Mouse (Mus musculus) heart, embryonic 13.5 days (tissue): Measurements from ENCODE around the gene Olfr212. TPM values are rescaled to one million over a fixed set of nuclear protein-coding genes. Genes with fewer than 3 reads are reported as not detected.
"Not testable (repeated sequence)": the region's sequence is repeated elsewhere in the genome, so short reads cannot be mapped to it uniquely, and the experiment has no call there.

ENCODE experiments used
- ATAC-seq: fragments of 200-750 bp; cut with Nextera tagmentation; 2 replicates; pipeline ENCODE4 v1.8.0; 2017; ENCODE audit warnings: moderate TSS enrichment; ENCODE audit not compliant: insufficient number of reproducible peaks, low FRiP score, low TSS enrichment; ENCODE audit errors: extremely low read depth
- H3K27ac ChIP-seq: fragments of 300-500 bp; sonication (generic); replicated peaks from 2 replicates; pipeline ENCODE4 v1.5.1; 2015; ENCODE audit warnings: moderate library complexity, mild to moderate bottlenecking, inconsistent platforms
- H3K27me3 ChIP-seq: fragments of 300-500 bp; sonication (generic); replicated peaks from 2 replicates; pipeline ENCODE4 v1.6.1; 2015; ENCODE audit warnings: mild to moderate bottlenecking, inconsistent platforms
- H3K36me3 ChIP-seq: fragments of 300-500 bp; sonication (generic); 2 replicates; pipeline ENCODE4 v1.6.1; 2015; ENCODE audit warnings: mild to moderate bottlenecking, inconsistent platforms
- H3K4me1 ChIP-seq: fragments of 300-500 bp; sonication (generic); 2 replicates; pipeline ENCODE4 v1.6.1; 2015; ENCODE audit warnings: inconsistent platforms
- H3K4me2 ChIP-seq: fragments of 300-500 bp; sonication (generic); 2 replicates; pipeline ENCODE4 v1.6.1; 2015; ENCODE audit warnings: inconsistent platforms, mild to moderate bottlenecking, moderate library complexity
- H3K4me3 ChIP-seq: fragments of 300-500 bp; sonication (generic); 2 replicates; pipeline ENCODE4 v1.5.1; 2015; ENCODE audit warnings: moderate library complexity, mild to moderate bottlenecking, inconsistent platforms
- H3K9ac ChIP-seq: fragments of 300-500 bp; sonication (generic); 2 replicates; pipeline ENCODE4 v1.6.1; 2015; ENCODE audit warnings: inconsistent platforms, mild to moderate bottlenecking, moderate library complexity
- H3K9me3 ChIP-seq: fragments of 300-500 bp; sonication (generic); 2 replicates; pipeline ENCODE4 v1.6.1; 2016; ENCODE audit warnings: inconsistent platforms
- WGBS: fragments of 180-500 bp; shearing (Covaris S2); methylation state at CpG from one replicate; pipeline ENCODE4 v1.1.7; 2015; ENCODE audit warnings: mixed read lengths; 5-methylcytosine and 5-hydroxymethylcytosine counted together
- polyA plus RNA-seq: library from polyadenylated mRNA; unstranded; fragments of >200 nt; fragmentation: Nextera tagmentation; extraction: Ambion mirVana; gene quantifications from 2 replicates; pipeline ENCODE4 v1.2.1, GENCODE M21; 2015

Gene Olfr212
- polyA plus RNA-seq, result not detected in 2 replicates

GRCm38 (mm10) chr6:116506302-116507003, at the start of gene Olfr212:
Gene Olfr212, plus strand, starts transcription at chr6:116506516.
- not testable (repeated sequence) for H3K4me1 ChIP-seq, H3K36me3 ChIP-seq, H3K27ac ChIP-seq, H3K27me3 ChIP-seq, H3K9ac ChIP-seq, H3K4me3 ChIP-seq, H3K4me2 ChIP-seq, ATAC-seq
- 85% methylated on average over 20 of the region's 20 CpGs for WGBS
- peaks cover 23% of the 10 kb centered on the region for H3K9me3 ChIP-seq

GRCm38 (mm10) chr6:116458728-116459127, 47.6 kb upstream of the Olfr212 start:
- H3K4me3 ChIP-seq, result no peak overlapping the region
- peaks cover 46% of the 10 kb centered on the region for H3K27me3 ChIP-seq
- no peak overlapping the region for H3K27ac ChIP-seq
- H3K36me3 ChIP-seq, result no peaks in the 10 kb centered on the region
- H3K9me3 ChIP-seq, result no peaks in the 10 kb centered on the region
- H3K4me2 ChIP-seq, result no peak overlapping the region
- whole genome bisulfite sequencing, result 38% methylated on average over 4 of the region's 4 CpGs
- H3K4me1 ChIP-seq, result peaks cover 9% of the 10 kb centered on the region; the same call in 1 of the 2 replicates
- no peak for ATAC-seq
- no peak overlapping the region for H3K9ac ChIP-seq

DNA sequence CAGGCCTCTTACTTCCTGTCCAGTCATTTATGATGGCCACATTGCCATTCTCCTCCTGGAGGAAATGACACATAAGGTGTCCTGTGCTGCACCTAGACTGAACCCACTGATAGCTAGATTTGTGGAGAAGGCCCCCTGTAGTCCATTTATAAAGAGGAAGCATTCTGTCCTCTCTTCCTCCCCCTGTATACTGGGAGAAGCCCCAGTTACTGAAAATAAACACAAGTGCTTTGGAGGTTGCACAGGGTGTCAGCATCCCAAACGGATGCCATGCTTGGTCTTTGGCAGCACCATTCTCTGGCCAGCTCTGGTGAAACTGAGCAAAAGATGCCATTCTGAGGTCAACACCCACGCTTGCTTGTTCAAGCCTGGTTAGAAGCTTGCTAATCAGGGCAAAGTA, 47.1 kb upstream of the Olfr212 start:
- no peak for ATAC-seq
- WGBS, result 68% methylated on average over 2 of the region's 2 CpGs
- H3K27ac ChIP-seq, result no peak overlapping the region

GRCm38 (mm10) chr6:116460544-116461283, 45.6 kb upstream of the Olfr212 start, which contains the start of gene Alox5:
Gene Alox5, minus strand, starts transcription at chr6:116461178.
- Histone ChIP-seq H3K27me3 (peaks cover 49% of the 10 kb centered on the region), H3K4me3 (peak within 1 kb of the TSS; percentile 52), H3K9ac (peak within 1 kb of the TSS; percentile 33; the same call in 1 of the 2 replicates), H3K4me2 (peak within 1 kb of the TSS; percentile 77), H3K4me1 (peaks cover 9% of the 10 kb centered on the region; the same call in 1 of the 2 replicates), H3K9me3 (no peaks in the 10 kb centered on the region), H3K36me3 (no peaks in the 10 kb centered on the region), H3K27ac (no peak within 1 kb of the TSS)
- no peak for ATAC-seq
- WGBS, result 2% methylated on average over 43 of the region's 43 CpGs

More for the DNA sequence above, 47.1 kb upstream of the Olfr212 start:
- no peaks in the 10 kb centered on the region for H3K36me3 ChIP-seq
- H3K4me3 ChIP-seq, result no peak overlapping the region
- no peak overlapping the region for H3K9ac ChIP-seq
- H3K9me3 ChIP-seq, result no peaks in the 10 kb centered on the region
- peaks cover 47% of the 10 kb centered on the region for H3K27me3 ChIP-seq
- H3K4me1 ChIP-seq, result peaks cover 9% of the 10 kb centered on the region; the same call in 1 of the 2 replicates
- H3K4me2 ChIP-seq, result no peak overlapping the region

DNA sequence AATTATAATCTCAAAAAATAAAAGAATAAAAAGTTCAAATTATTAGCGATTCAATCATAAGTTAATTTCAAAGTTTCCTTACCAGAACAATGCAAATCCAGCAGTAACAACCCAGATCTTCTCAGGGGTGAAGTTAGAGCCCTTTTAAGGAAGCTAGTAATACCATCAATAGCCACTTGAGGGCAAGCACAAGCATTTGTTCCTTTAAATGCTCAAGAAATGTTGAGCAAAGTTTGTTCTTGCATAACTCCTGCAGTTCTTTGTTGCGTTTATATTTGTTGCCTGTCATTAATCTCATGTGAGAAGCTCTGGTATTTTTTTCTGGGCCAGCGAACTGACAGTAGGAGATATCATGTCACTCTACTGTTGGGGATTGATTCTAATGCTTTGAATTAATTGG, 38.2 kb upstream of the Olfr212 start:
- peaks cover 6% of the 10 kb centered on the region for H3K27me3 ChIP-seq
- no peak overlapping the region for H3K4me2 ChIP-seq
- no peak overlapping the region for H3K27ac ChIP-seq
- H3K4me1 ChIP-seq, result no peaks in the 10 kb centered on the region
- H3K36me3 ChIP-seq, result no peaks in the 10 kb centered on the region
- no peak for ATAC-seq
- no peak overlapping the region for H3K4me3 ChIP-seq
- H3K9me3 ChIP-seq, result no peaks in the 10 kb centered on the region
- no peak overlapping the region for H3K9ac ChIP-seq
- WGBS, result 22% methylated on average over 3 of the region's 3 CpGs

- no peaks in the 10 kb centered on the region for H3K27me3 ChIP-seq
- H3K4me1 ChIP-seq, result no peaks in the 10 kb centered on the region
- ATAC-seq, result no peak
- no peak overlapping the region for H3K27ac ChIP-seq
- H3K36me3 ChIP-seq, result no peaks in the 10 kb centered on the region
- 61% methylated on average over 1 of the region's 1 CpGs for WGBS
- no peaks in the 10 kb centered on the region for H3K9me3 ChIP-seq
- H3K4me3 ChIP-seq, result no peak overlapping the region
- H3K4me2 ChIP-seq, result no peak overlapping the region
- H3K9ac ChIP-seq, result no peak overlapping the region
Measured at GRCm38 (mm10) chr6:116485081-116485480, 21.2 kb upstream of the Olfr212 start.

DNA sequence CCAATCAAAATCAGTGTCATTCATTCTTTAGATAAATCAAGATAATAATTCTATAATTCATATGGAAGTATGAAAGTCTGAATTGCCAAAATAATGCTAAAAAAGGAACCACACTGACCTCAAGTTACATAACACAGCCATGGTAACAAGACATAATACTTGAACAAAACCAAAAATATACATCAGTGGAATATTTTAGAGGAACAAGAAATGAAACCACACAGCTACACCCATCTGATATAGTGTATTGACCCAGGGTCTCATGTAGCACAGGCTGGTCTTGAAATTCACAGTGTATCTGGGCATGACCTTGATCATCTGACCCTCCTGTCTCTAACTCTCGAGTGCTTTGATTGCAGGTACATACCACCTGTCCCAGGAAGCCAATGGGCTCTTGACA, 19.5 kb upstream of the Olfr212 start:
- Histone ChIP-seq H3K4me1 (no peaks in the 10 kb centered on the region), H3K36me3 (no peaks in the 10 kb centered on the region), H3K27ac (no peak overlapping the region), H3K4me2 (no peak overlapping the region), H3K9me3 (no peaks in the 10 kb centered on the region), H3K4me3 (no peak overlapping the region), H3K27me3 (no peaks in the 10 kb centered on the region), H3K9ac (no peak overlapping the region)
- ATAC-seq, result no peak
- 41% methylated on average over 1 of the region's 1 CpGs for WGBS

- no peak within 1 kb of the TSS for H3K9ac ChIP-seq
- H3K4me1 ChIP-seq, result no peaks in the 10 kb centered on the region
- H3K27me3 ChIP-seq, result no peaks in the 10 kb centered on the region
- no peak within 1 kb of the TSS for H3K27ac ChIP-seq
- WGBS, result 67% methylated on average over 4 of the region's 4 CpGs
- no peaks in the 10 kb centered on the region for H3K36me3 ChIP-seq
- ATAC-seq, result no peak
- H3K4me3 ChIP-seq, result no peak within 1 kb of the TSS
- H3K9me3 ChIP-seq, result no peaks in the 10 kb centered on the region
- H3K4me2 ChIP-seq, result no peak within 1 kb of the TSS
Measured at GRCm38 (mm10) chr6:116488791-116489190, 17.5 kb upstream of the Olfr212 start, which contains the start of gene Olfr211. Gene Olfr211, plus strand, starts transcription at chr6:116489091.

DNA sequence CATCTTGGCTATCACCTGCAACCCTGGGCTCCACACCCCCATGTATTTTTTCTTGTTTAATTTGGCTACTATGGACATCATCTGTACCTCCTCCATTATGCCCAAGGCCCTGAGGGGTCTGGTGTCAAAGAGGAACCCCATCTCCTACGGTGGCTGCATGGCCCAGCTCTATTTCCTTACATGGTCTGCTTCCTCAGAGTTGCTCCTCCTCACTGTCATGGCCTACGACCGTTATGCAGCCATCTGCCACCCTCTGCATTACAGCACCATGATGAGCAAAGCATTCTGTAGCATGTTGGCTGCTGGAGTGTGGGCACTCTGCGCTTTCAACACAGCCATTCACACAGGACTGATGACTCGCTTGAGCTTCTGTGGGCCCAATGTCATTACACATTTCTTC, 12.6 kb upstream of the Olfr212 start:
- no peak overlapping the region for H3K4me2 ChIP-seq
- H3K4me1 ChIP-seq, result no peaks in the 10 kb centered on the region
- H3K9ac ChIP-seq, result no peak overlapping the region
- no peaks in the 10 kb centered on the region for H3K9me3 ChIP-seq
- H3K27ac ChIP-seq, result no peak overlapping the region
- H3K27me3 ChIP-seq, result no peaks in the 10 kb centered on the region
- H3K36me3 ChIP-seq, result no peaks in the 10 kb centered on the region
- H3K4me3 ChIP-seq, result no peak overlapping the region
- no peak for ATAC-seq
- WGBS, result 73% methylated on average over 5 of the region's 5 CpGs

GRCm38 (mm10) chr6:116495960-116496359, 10.4 kb upstream of the Olfr212 start:
- H3K27me3 ChIP-seq, result no peaks in the 10 kb centered on the region
- WGBS, result 61% methylated on average over 1 of the region's 1 CpGs

GRCm38 (mm10) chr6:116514832-116515231, 8.5 kb downstream of the Olfr212 start:
- no peak for ATAC-seq

More at GRCm38 (mm10) chr6:116495960-116496359, 10.4 kb upstream of the Olfr212 start:
- Histone ChIP-seq H3K9me3 (no peaks in the 10 kb centered on the region), H3K4me1 (no peaks in the 10 kb centered on the region), H3K9ac (no peak overlapping the region), H3K27ac (no peak overlapping the region), H3K36me3 (no peaks in the 10 kb centered on the region), H3K4me2 (no peak overlapping the region), H3K4me3 (no peak overlapping the region)
- no peak for ATAC-seq

More at GRCm38 (mm10) chr6:116514832-116515231, 8.5 kb downstream of the Olfr212 start:
- Histone ChIP-seq H3K9ac (no peak overlapping the region), H3K4me1 (no peaks in the 10 kb centered on the region), H3K27me3 (no peaks in the 10 kb centered on the region), H3K36me3 (no peaks in the 10 kb centered on the region), H3K27ac (no peak overlapping the region), H3K4me2 (no peak overlapping the region), H3K4me3 (no peak overlapping the region), H3K9me3 (no peaks in the 10 kb centered on the region)
